Mouse (Mus musculus): Measurements from ENCODE around the gene Cacna1d. TPM values are rescaled to one million over a fixed set of nuclear protein-coding genes. Genes with fewer than 3 reads are reported as not detected.

Gene Cacna1d
- total and polyA plus RNA-seq, 3 experiments, result 0.04 to 0.66 (median 0.08) TPM

DNA sequence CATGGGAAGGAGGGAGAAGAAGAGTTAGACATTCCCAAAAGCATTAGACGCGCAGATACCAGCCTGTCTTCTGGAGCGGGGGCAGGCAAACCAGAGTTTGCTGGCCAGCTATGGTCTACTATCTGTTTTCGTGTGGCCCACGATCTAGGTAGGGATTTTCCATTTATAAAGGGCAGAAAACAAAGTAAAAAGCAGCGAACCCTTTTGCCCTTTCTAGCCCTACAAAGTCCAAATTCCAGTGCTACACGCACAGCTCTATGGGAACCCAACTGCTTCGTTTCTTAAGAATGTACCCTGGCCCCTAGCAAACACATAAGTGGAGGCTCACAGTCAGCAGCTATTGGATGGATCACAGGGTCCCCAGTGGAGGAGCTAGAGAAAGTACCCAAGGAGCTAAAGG lies 441.0 kb downstream of the Cacna1d start:
- TF ChIP-seq ETS1 (conservative IDR thresholded peaks at IDR 0.05; ENCODE audit: low read depth, low read length), result no peak
- no peak for TF ChIP-seq MAZ (IDR thresholded peaks at IDR 0.05; ENCODE audit: low read depth, low read length)
- TF ChIP-seq MXI1 (IDR thresholded peaks at IDR 0.05; ENCODE audit: low read depth, low read length), result no peak
- no peak for TF ChIP-seq KAT2A (IDR thresholded peaks at IDR 0.05; ENCODE audit: insufficient replicate concordance, low read length)
- no peak for TF ChIP-seq JUN (IDR thresholded peaks at IDR 0.05; ENCODE audit: insufficient read depth, low read depth, low read length)
- TF ChIP-seq POLR2A (IDR thresholded peaks at IDR 0.05; ENCODE audit: low read depth, low read length), result no peak
- no peak for TF ChIP-seq MYC (IDR thresholded peaks at IDR 0.05; ENCODE audit: low read depth, low read length)
- TF ChIP-seq JUND (conservative IDR thresholded peaks at IDR 0.05; ENCODE audit: low read depth, low read length), result no peak
- no peak for TF ChIP-seq ELF1 (IDR thresholded peaks at IDR 0.05; ENCODE audit: low read depth, low read length)
- no peak for TF ChIP-seq MAFK (IDR thresholded peaks at IDR 0.05; ENCODE audit: insufficient replicate concordance, low read length)
- TF ChIP-seq MEF2A (IDR thresholded peaks at IDR 0.05; ENCODE audit: borderline replicate concordance, low read depth, low read length), result no peak
- no peak for TF ChIP-seq E2F4 (IDR thresholded peaks at IDR 0.05; ENCODE audit: insufficient replicate concordance, low read depth, low read length)
- in situ Hi-C loops (cut with MboI; ENCODE audit: low pct_ligation_motif_present, low pct_unique_long_range_greater_than_20kb, low sequenced_read_pairs) (no loop called here), dilution Hi-C loops (cut with MboI; ENCODE audit: extremely low pct_ligation_motif_present, extremely low pct_unique_long_range_greater_than_20kb, low sequenced_read_pairs) (no loop called here)
- Histone ChIP-seq H3K4me1 (ENCODE audit: control insufficient read depth in 1 of 2, insufficient read depth in 2 of 2) (peaks cover 4 to 5% of the 10 kb centered on the region in 2 experiments; a peak in 2 of 4 replicates), H3K27me3 (replicated peaks) (no peaks in the 10 kb centered on the region), H3K36me3 (replicated peaks in 1 of 2; ENCODE audit: control insufficient read depth in 1 of 2, insufficient read depth in 1 of 2, low read length in 1 of 2) (no peaks in the 10 kb centered on the region), H3K27ac (ENCODE audit: insufficient read depth, low read depth) (no peak overlapping the region), H3K4me3 (replicated peaks in 1 of 3; ENCODE audit: low read depth in 2 of 3, low read length in 2 of 3, poor library complexity in 1 of 3) (no peak overlapping the region), H3K79me2 (replicated peaks; ENCODE audit: control insufficient read depth, extremely low read depth, insufficient read depth, poor library complexity, severe bottlenecking) (no peaks in the 10 kb centered on the region), H3K9me3 (replicated peaks; ENCODE audit: low read length) (no peaks in the 10 kb centered on the region), H3K4me2 (ENCODE audit: insufficient read depth, low read depth, poor library complexity, severe bottlenecking) (no peak overlapping the region), H3K9ac (ENCODE audit: insufficient read depth, low read depth) (no peak overlapping the region)
- no peak for DNase-seq (ENCODE audit: extremely low read depth)

DNA sequence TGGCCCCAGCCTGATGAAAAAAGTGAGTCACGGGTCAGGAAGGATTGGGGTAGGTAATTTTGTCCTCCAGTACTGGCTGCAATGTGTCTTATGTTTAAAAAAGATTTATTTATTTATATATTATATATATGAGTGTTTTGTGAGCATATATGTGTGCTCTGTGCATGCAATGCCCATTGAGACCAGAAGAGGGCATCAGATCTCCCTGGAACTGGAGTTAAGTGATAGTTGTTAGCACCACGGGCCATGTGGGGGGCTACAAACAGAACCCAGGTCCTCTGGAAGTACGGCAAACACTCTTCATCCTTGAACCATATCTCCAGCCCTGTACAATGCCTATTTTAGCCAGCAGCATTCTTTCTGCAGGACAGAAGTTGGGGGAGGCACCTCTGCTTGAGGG lies 443.2 kb downstream of the Cacna1d start:
- H3K9me3 ChIP-seq (replicated peaks; ENCODE audit: low read length), result no peaks in the 10 kb centered on the region
- no peak overlapping the region for H3K27ac ChIP-seq (ENCODE audit: insufficient read depth, low read depth)
- no peak overlapping the region for H3K4me3 ChIP-seq (replicated peaks in 1 of 3; ENCODE audit: low read depth in 2 of 3, low read length in 2 of 3, poor library complexity in 1 of 3)
- dilution Hi-C loops (cut with MboI; ENCODE audit: extremely low pct_ligation_motif_present, extremely low pct_unique_long_range_greater_than_20kb, low sequenced_read_pairs), result no loop called here
- H3K79me2 ChIP-seq (replicated peaks; ENCODE audit: control insufficient read depth, extremely low read depth, insufficient read depth, poor library complexity, severe bottlenecking), result no peaks in the 10 kb centered on the region
- no peaks in the 10 kb centered on the region for H3K36me3 ChIP-seq (replicated peaks in 1 of 2; ENCODE audit: control insufficient read depth in 1 of 2, insufficient read depth in 1 of 2, low read length in 1 of 2)
- H3K4me1 ChIP-seq (ENCODE audit: control insufficient read depth in 1 of 2, insufficient read depth in 2 of 2), result peaks cover 4 to 9% of the 10 kb centered on the region in 2 experiments; a peak in 3 of 4 replicates
- TF ChIP-seq KAT2A (IDR thresholded peaks at IDR 0.05; ENCODE audit: insufficient replicate concordance, low read length), result no peak
- no peak for TF ChIP-seq MEF2A (IDR thresholded peaks at IDR 0.05; ENCODE audit: borderline replicate concordance, low read depth, low read length)
- peak; percentile 25 to 45; a peak in 3 of 4 replicates for TF ChIP-seq CTCF (conservative IDR thresholded peaks at IDR 0.05 in 1 of 2, IDR thresholded peaks at IDR 0.05 in 1 of 2; ENCODE audit: low read depth in 2 of 2, low read length in 2 of 2)
- TF ChIP-seq HCFC1 (IDR thresholded peaks at IDR 0.05; ENCODE audit: low read depth, low read length), result no peak
- TF ChIP-seq RAD21 (IDR thresholded peaks at IDR 0.05; ENCODE audit: low read depth, low read length), result peak; percentile 13
- TF ChIP-seq SMC3 (IDR thresholded peaks at IDR 0.05; ENCODE audit: low read depth, low read length), result peak; percentile 15; the same call in 1 of the 2 replicates
- in situ Hi-C loops (cut with MboI; ENCODE audit: low pct_ligation_motif_present, low pct_unique_long_range_greater_than_20kb, low sequenced_read_pairs), result no loop called here
- no peak overlapping the region for H3K4me2 ChIP-seq (ENCODE audit: insufficient read depth, low read depth, poor library complexity, severe bottlenecking)
- no peaks in the 10 kb centered on the region for H3K27me3 ChIP-seq (replicated peaks)
- no peak for DNase-seq (ENCODE audit: extremely low read depth)
- no peak overlapping the region for H3K9ac ChIP-seq (ENCODE audit: insufficient read depth, low read depth)

All from CH12.LX (cell line).